Mouse (Mus musculus) layer of hippocampus, adult 2 months (tissue): ENCODE measurements around the gene Armc5. TPM values are rescaled to one million over a fixed set of nuclear protein-coding genes. Genes with fewer than 3 reads are reported as not detected.

Source experiments
- DNase-seq, 2 experiments: peaks; one replicate each; pipeline ENCODE4 v3.0.0; 2022; ENCODE audit warnings: low spot score in 2 of 2
- H3K27ac ChIP-seq: fragments of 200-600 bp; 2 replicates; pipeline ENCODE4 v1.8.1; 2022
- H3K4me3 ChIP-seq: fragments of 200-600 bp; 2 replicates; pipeline ENCODE4 v1.8.1; 2022; ENCODE audit warnings: mild to moderate bottlenecking
- CTCF ChIP-seq: fragments of 200-600 bp; conservative IDR thresholded peaks from 2 replicates; pipeline ENCODE4 v1.8.1; 2022; ENCODE audit warnings: antibody characterized with exemption, mild to moderate bottlenecking, moderate library complexity
- microRNA-seq, 2 experiments: library from miRNA; unstranded; fragments of <30 nt; microRNA quantifications; one replicate each; pipeline ENCODE4 v1.2.0; 2021
- total RNA-seq, 2 experiments: library from RNA; stranded (reverse); gene quantifications; 2 replicates each; pipeline ENCODE4 v1.2.3; 2021

The Armc5 gene
- total RNA-seq, 2 experiments from 2014 or later = 10.9 to 12.6 TPM

DNA sequence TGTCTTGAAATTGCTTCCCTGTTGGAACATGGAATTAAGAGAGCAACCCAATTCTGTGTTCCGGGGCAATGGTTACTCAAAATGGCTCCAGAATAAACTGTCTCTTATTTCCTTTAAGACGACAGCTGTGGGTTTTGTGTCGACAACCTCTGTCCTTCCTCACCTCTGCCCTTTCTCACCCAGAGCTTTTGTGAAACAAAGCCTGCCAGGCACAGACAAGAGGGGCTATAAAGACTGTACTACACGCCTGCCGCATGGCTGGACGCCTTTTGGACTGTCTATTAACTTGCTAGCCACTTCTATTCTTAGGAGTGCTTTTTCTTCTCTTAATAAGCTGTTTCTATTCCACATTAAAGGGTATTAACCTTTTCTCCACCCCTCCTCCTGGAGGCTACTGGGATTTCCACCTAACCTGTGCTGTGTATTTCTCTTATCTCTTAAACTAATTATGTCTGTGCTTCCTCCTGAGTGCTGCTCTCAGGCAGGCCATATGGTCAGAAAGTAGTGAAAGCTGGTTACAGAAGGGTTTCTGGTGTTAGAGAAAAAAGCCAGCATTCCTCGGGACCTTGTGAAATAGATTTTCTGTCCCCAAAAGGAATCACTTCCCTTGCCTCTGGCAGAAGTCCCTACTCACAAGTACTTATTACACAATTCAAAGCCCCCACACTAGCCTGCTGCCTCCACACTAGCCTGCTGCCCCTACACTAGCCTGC, 45.5 kb downstream of the Armc5 start:
- no peak overlapping the region for H3K4me3 ChIP-seq
- H3K27ac ChIP-seq = no peak overlapping the region
- TF ChIP-seq CTCF = no peak
- no peak for DNase-seq

DNA sequence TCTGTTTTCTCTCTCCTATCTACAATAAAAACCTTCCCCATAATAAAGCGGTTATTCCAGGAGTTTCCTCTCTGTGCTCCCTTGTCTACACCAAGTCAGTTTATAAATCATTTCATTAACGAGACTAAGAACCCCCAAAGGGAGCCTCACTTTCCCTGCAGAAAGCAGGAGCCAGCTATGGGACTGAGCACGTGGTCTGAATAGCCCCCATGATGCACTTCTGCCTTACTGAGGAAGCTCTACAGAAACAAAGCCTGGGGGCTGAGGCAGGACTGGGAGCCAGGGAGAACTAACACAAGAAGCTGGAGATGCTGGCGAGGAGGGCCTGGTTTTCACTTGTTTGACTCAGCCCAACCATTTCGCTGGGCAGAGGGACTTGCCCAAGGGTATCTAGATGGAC, 46.9 kb downstream of the Armc5 start:
- no peak for DNase-seq
- H3K27ac ChIP-seq = no peak overlapping the region
- no peak for TF ChIP-seq CTCF

DNA sequence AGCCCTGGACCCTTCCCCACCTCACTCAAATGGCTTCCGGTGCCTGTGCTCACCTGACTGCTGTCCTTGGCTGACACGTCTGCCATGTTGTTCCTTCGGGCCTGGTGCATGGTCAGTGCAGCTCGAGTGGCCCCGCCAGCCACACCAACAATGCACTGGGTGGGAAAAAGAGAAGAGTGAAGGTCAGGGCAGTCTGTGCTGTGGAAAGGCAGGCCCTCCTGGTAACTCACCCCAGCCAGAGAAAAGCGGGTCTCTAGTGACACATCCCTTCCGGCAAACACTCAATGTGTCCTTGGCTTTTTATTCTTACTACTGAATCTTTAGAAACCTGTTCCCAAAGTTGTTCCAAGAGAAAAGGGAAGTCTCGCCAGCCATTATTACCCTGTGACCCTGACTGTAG, 47.9 kb downstream of the Armc5 start:
- no peak for DNase-seq
- Histone ChIP-seq H3K27ac (no peak overlapping the region), H3K4me3 (no peak overlapping the region)
- no peak for TF ChIP-seq CTCF

More for the DNA sequence above, 46.9 kb downstream of the Armc5 start:
- no peak overlapping the region for H3K4me3 ChIP-seq

DNA sequence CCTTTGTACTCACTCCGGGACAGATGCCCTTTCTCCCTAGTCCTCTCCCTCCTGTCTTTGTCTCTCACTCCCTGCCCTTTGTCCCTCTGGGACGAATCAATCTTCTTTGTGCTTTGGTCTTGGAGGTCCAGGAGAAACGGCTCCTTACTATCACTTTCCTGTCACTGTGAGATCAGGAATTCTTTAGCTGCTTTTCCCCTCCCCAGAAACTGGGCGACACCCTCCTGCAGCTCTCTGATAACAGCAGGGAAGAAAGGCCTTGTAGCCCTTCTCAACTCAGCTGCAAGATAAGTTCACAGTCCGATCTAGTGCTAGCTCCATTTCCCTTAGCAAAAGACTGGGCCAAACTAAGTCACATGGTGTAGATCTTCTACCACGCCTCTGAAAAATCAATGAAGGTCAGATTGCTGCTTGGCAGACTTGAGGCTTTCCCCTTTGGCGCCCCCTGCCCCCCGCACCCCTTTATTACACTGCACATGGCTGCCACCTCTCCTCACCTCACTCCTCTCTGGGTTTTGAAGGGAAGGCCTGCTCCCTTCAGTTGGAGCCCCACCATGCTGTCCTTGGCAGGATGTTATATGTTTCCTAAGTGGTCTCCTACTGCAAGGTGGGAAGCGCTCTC, 51.9 kb downstream of the Armc5 start:
- Histone ChIP-seq H3K27ac (no peak overlapping the region), H3K4me3 (no peak overlapping the region)
- DNase-seq = no peak
- peak; percentile 54 for TF ChIP-seq CTCF

Small RNA genes within 50 kb of the gene (microRNA-seq; reads per million reads assigned to microRNA genes)
- 0.96 to 1.1 reads per million in 2 experiments for gene Mir3103

Other genes starting within 250 kb of the Armc5 start
- 1 to 10 TPM; 1.9 to 3.0 TPM for gene Pycard, start 243.5 kb upstream of the Armc5 start, total RNA-seq
- gene Trim72, start 233.4 kb upstream of the Armc5 start, total RNA-seq = 1 to 10 TPM in 1 of 2 experiments, under 1 TPM in 1; 0.77 to 1.0 TPM
- 10 to 100 TPM; 10.1 to 10.6 TPM for gene Itgam, start 174.7 kb upstream of the Armc5 start, total RNA-seq
- not detected for gene Gm49368, start 174.7 kb upstream of the Armc5 start, total RNA-seq
- gene Itgax, start 107.8 kb upstream of the Armc5 start, total RNA-seq = under 1 TPM in 1 of 2 experiments, not detected in 1; 0.10 TPM
- under 1 TPM; 0.29 to 0.46 TPM for gene Itgad, start 83.0 kb upstream of the Armc5 start, total RNA-seq
- gene Cox6a2, start 31.0 kb upstream of the Armc5 start, total RNA-seq = 1 to 10 TPM; 1.4 to 2.5 TPM
- gene 9130023H24Rik, start 689 bp downstream of the Armc5 start, total RNA-seq = 1 to 10 TPM; 3.5 to 4.0 TPM
- 10 to 100 TPM; 12.1 to 13.9 TPM for gene Tgfb1i1, start 9.5 kb downstream of the Armc5 start, total RNA-seq
- gene Slc5a2, start 28.3 kb downstream of the Armc5 start, total RNA-seq = not detected
- gene BC017158, start 60.8 kb downstream of the Armc5 start, total RNA-seq = 10 to 100 TPM; 26.5 to 27.0 TPM
- gene Rgs10, start 181.4 kb downstream of the Armc5 start, total RNA-seq = 10 to 100 TPM; 43.4 to 44.1 TPM
- 100 to 1,000 TPM; 111 to 128 TPM for gene Tial1, start 224.4 kb downstream of the Armc5 start, total RNA-seq